Mouse (Mus musculus) spleen, adult 18-20 months (tissue): Measurements from ENCODE around the gene 1600012H06Rik.
"Not testable (repeated sequence)": the region's sequence is repeated elsewhere in the genome, so short reads cannot be mapped to it uniquely, and the experiment has no call there.

ENCODE experiments used
- DNase-seq, 2 experiments: peaks; one replicate each; pipeline ENCODE4 v3.0.0; 2022; ENCODE audit warnings: mixed read lengths in 2 of 2

The 1600012H06Rik gene

DNA sequence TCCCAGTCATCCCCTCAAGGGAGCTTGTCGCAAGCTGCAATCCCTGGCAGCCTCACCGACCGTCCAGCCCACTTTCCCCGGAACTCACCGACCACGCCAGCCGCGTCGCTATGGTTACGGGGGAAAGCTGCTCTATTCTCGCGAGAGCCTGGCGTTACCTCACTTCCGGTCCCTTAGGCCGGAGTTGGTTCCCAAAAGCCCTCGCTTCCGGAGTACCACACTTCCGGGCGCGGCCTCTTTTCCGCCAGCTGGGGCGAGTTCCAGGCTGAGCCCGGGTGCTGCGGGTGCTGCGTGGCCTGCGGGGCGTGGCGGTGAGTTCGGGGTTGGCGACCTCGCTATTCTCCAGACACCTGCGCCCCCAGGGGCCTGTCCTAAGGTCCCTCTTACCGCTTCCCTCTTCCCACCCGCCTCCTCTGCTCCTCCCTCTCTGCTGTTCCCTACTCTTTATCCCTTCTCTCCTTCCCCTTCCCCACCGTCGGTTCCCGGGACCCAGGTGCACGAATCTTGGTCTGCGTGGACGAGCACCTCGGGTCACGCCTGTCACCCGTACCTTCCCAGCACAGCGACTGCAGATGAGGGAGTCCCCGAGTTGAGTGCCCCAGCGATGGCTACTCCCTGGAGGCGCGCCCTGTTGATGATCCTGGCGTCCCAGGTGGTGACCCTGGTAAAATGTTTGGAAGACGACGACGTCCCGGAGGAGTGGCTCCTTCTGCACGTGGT, at the start of gene 1600012H06Rik, which contains the start of gene Wdr27:
Gene 1600012H06Rik (plus strand): TSS at position 176 of the 720 bp plus-strand sequence.
Gene Wdr27 (minus strand): TSS at position 150 of the 720 bp plus-strand sequence.
- peak; percentile 94 to 96 for DNase-seq

DNA sequence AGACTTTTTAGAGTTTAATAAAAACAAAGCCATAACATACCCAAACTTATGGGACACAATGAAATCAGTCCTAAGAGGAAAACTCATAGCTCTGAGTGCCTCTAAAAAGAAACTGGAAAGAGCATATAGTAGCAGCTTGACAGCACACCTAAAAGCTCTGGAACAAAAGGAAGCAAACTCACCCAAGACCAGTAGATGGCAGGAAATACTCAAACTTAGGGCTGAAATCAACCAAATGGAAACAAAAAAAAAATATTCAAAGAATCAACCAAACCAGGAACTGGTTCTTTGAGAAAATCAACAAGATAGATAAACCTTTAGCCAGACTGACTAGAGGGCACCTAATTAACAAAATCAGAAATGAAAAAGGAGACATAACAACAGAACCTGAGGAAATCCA, 47.9 kb upstream of the 1600012H06Rik start:
- not testable (repeated sequence) for DNase-seq

DNA sequence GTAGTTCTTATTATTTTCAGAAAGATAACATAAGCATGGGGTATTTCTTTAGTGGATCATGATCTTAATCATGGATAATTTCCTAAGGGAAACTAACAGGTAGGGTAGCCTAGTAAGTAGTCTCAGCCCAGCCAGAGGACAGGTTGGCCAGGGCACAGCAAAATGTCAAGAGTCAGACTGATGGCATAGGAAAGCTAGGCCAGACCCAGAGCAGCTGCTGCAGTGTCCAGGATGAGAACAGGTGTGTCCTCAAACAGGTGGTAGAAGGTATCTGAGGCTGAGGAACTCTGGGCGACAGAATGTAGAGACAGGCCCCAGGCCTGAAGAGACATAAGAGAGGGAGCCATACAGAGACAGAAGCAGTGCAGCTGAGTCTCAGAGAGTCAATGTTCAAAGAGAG, 44.0 kb upstream of the 1600012H06Rik start:
- no peak for DNase-seq

DNA sequence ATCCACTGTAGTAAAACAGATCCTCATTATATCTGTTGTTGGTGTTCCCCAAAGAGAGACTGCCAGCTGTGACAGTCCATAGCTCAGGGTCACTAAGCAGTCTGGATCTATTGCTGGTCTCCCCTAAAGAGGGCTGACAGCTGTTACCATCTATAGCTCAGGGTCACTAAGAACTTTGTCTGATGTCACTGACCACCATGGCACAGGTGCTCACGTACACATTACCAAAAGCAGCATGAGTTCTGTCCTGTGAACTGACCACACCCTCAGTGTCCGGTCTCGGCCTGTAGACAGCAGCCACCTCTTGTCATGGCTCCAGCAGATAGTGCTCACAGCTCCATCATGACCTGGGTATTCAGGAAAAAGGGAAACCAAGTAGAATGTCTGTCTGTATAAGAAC, 39.8 kb upstream of the 1600012H06Rik start:
- DNase-seq, result no peak

DNA sequence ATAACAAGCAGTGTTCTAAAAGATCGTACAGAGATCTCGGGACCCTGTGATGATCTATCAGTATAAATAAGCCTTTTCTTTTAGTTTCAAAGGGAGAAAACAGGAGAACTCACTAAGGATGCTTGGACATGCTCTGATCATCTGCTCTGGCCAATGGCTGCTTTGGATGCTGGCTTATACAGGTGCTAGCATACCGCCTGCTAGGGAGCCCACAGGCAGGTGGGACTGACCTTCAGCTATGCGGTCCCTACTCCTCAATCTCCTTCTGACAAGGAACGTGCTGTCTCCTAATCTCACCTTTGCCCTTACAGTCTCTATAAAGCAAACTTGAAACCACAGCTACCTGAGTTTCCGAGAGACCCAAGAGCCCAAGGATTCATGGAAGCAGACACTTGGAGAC, 38.8 kb upstream of the 1600012H06Rik start:
- DNase-seq, result no peak

DNA sequence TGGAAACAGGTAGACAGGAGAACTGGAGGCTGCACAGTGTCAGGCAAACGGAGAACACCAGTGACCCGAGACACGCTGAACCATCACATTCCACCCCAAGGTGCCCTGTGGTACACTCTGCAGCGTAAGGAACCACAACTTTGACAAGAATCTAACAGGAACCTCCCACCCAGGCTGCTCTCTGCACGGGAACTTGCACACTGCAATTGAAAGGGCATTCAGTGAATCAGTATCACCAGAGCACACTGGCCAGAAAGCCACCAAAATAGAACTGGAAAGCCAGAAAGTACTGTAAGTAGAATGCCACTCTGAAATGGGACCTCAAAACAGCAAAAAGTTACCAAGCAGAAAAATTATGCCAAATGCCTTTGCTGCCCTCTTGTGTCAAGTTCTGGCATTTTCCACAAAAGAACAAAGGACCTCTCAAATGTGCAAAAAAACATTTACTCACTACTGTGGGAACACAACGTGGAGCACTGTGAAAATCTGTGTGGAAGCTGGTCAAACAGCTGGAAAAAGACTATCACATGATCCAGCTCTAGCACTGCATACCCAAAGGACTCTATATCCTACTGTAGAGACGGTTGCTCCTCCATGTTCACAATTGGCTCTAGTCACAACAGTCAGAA, 38.2 kb upstream of the 1600012H06Rik start:
- peak in 1 of 2 experiments; percentile 48 for DNase-seq

DNA sequence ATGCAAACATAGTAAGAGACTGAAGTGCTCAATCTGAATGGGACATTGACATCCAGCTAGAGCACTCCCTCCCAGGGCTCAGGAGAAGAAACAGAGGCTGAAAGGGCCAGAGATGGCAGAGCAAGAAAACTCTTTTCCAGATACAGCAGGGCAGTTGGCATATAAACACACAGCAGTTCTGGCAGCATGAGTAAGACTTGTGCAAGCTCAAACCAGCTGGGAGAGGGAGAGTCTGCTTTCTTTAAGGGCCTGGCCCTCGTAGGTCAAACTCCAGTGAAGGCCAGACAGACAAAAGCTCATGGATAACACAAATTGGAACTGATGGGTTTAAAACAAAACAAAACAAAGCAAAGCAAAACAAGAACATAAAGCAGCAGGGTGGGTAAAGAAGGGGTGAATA, 36.4 kb upstream of the 1600012H06Rik start:
- no peak for DNase-seq

DNA sequence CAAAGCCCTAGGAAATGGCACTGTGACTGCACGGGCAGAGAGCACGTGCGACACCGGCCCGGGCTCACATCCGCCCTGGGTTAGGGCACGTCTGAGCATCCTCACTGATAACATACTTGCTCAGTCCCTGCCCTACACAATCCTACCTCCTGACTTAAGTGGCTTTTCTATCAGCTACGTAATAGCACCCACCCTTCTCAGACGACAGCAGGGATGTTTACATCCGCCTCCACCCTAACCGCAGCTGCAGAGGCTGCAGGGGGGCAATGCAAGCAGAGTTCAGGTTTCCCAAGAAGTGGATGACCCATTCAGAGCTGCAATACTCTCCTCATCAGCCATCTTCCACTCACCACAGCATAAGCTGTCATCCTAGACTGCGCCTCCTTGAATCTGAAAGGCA, 35.8 kb upstream of the 1600012H06Rik start:
- DNase-seq, result no peak

DNA sequence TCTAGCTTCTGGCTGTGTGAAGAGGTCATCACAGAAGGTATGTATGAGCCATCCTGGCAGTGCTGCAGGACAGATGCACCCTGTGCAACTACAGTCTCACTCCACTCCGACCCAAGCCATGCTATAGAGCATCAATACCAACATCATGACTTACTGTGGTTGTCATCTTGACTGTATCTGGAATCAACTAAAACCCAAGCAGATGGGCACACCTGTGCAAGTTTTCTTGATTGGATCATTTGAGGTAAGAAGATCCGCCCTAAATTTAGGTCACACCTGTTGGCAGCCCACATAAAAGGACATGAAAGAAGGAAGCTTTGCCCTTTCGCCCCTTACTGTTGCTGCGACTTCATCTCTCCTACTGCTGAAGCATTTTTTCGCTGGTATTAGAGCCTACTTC, 33.7 kb upstream of the 1600012H06Rik start:
- DNase-seq, result no peak

DNA sequence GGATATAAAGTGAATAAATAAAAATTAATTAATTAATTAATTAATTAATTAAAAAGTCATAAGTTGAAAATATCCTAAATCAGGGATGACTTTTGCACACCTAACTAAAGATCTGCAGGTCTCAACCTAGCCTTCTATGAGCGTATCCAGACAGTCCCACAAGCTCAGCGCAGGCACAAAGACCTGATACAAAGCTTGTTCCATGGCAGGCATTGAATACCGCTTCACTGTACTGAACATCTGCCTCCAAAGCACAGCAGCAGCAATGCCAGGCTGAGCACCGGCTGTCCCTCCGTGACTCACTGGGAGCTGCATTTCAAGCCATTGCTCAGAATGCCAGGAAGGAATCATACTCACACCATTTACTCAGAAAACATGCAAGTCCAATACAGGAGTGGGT, 32.2 kb upstream of the 1600012H06Rik start:
- DNase-seq, result no peak

DNA sequence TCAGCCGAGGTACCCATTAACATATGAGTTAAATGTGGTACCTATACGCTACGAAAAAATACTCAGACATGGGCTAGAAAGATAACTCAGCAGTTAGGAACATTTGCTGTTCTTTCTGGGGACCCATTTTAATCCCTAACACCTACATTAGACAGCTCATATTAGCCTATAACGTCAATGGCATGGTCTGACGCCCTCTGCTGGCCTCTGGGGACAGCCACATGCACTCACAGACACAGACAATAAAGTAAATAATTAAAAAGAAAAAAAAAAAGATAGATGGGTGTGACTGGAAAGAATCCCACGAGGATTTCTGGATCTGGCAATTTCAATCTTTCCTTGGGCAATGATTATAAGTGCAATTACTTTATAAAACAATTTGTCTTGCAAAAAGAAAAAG, 30.6 kb upstream of the 1600012H06Rik start:
- no peak for DNase-seq

DNA sequence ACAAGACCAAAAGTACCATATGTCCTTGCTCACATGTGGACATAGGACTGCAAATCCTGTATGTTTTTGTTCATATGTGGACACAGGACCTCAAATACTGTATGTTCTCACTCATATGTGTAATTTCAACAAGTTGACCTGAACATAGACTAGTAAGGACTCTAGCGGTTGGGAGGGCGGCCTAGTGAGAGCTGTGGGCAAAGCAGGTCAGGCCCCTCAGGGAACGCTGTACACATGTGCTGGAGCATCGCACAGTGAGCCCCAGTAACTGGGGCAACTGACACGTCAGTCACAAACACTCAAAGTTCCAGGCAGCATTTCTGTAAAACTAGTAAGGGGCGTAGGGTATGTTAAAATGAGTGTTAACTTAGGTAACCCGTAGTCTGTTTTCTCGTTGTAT, 30.0 kb upstream of the 1600012H06Rik start:
- no peak for DNase-seq

DNA sequence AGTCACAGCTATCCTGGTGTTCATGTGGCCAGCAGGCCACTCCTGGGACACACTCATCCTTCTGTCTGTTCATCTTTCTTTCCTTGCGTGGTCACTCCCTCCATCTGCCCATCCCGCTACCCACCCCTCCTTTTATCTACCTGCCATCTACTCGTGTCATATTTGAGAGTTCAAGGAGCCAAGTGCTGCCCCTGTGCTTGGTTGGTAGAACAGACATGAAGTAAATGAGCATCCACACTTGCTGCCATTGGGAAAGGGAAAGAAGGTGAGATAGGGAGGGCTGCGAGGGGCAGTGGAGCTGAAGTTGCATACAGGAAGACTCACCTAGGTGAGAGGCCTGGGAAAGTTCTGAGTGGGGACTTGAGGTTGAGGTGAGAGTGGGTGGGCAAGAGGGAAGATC, 28.6 kb upstream of the 1600012H06Rik start:
- DNase-seq, result no peak

DNA sequence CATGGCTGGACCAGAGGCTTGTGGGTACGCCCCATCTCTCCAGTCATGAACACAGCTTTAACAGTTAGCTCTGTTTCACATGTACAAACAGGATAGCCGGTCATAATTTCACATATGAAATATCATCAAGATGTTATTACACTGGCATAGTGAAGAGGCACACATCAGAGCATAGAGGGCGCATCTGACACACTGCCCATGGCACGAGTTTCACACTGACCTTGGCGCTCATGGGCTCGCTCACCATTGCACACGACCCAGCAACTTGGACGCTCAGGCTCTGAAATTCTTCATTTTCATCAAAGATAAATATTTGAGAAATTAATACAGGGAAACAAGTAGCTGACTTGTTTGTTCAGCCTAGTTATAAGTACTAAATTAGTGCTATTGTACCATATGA, 25.1 kb upstream of the 1600012H06Rik start:
- DNase-seq, result no peak

DNA sequence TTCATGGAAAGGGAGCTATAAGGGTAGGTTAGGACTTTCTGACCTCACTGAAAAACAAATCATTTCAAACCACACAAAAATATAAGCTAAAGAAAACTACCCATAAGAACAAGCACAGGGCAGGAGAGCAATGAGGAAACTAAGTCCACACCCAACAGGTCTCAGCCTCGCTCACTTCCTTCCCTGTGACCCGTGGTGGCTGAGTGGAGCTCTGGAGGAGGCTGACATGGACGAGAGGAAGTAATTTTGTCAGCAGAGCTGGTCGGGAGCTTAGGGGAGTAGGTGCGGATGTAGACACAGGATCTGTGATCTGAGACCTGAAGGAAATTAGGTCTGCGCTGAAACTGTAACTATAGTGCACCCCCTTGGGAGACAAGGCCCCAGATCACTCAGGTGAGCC, 21.4 kb upstream of the 1600012H06Rik start:
- no peak for DNase-seq

DNA sequence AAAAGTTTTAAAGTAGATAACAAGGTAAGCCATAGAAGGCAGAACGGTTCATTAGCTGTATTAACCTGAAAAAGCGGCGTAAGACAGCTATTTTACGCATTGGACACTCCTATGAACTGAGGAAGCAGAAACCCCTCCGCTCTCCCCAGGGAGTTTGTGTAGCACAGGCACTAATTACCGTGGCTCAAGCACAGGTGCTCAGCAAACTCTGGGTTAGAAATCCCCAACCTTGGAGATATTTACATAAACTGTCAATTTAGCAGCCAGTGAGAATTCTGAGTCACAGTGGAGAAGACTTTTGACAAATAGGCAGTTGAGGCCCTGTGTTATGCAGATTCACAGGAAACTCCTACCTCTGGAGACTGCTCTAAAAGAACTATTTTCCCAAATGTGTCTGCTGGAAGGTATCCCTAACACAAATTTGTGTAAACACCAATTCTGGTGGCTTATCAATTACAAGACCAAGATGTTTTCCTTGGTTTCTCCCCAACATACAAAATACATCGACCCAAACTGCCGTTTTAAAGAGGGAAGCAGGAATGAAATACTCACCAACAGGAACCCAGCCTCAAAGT, 15.3 kb upstream of the 1600012H06Rik start:
- no peak for DNase-seq

DNA sequence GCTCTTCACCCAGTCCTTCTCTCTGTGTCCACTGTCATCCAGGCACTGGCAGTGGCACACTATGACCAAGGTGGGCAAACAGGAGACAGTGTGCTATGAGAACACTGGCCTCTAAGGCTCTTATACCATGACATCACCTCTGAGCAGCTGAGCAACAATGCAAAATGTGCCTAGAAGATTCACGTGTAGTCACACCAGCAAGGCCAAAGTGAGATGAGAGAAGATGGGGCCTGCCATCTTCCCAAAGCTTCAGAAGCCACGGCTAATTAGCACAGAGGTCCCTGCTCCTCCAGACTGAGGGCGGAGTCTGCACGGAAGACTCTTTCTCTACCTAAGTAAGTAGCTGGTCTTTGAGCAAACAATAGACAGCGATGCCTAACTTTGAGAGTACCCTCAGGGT, 14.4 kb upstream of the 1600012H06Rik start:
- DNase-seq, result no peak

DNA sequence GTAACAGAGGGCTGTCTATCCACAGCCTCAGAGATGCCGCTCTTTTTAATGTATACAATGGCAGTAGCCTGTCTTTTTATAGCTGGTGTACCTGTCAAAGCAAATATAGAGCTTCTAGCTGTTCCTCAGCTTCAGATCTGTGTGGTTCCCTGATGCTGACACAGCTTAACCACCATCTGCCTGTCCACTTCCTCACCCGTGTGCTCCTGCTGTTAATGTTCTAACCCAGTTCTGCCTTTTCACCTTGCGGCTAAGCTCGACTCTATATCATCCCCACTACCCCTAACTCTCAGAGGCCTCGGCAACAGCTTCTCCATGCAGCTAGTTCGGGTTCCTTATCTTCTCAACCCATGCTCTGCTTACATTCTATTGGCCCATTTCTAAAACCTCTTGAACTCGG, 12.3 kb upstream of the 1600012H06Rik start:
- DNase-seq, result no peak

DNA sequence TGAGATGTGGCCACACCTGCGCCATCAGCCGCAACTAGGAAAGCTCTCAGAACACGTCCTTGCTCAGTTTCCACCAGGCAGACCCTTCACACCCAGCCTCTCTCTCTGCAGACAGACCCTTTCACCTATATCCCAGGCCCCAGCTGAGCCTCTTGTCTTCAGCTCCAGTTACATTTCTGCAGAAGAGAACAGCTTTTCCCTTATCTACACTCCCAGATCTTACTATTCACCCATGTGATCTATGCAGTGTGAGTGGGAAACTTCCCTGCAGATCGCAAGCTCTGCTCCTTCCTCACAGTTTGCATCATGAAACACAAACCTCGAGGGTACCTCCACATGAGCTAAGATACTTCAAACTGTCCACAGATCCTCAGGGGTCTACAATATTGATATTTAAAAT, 11.5 kb upstream of the 1600012H06Rik start:
- no peak for DNase-seq

DNA sequence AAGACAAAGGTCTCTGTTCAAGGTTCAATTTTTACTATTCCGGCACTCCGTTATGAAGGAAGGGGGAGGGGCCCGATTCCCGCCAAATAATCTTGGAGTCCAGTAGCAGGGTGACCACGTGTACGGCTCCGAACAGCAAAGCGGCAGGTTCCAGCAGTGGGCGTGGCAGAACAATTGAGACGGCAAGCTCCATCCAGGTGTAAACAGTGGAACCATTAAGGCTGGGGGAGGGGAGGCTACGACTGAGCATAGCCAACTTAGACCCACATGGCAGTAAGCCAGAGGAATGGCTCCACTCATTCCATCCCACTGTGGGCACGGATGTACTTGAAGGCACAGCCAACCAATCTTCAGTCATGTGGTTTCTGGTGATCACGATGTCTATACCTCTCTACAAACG, 7.7 kb upstream of the 1600012H06Rik start:
- DNase-seq, result not testable (repeated sequence)

DNA sequence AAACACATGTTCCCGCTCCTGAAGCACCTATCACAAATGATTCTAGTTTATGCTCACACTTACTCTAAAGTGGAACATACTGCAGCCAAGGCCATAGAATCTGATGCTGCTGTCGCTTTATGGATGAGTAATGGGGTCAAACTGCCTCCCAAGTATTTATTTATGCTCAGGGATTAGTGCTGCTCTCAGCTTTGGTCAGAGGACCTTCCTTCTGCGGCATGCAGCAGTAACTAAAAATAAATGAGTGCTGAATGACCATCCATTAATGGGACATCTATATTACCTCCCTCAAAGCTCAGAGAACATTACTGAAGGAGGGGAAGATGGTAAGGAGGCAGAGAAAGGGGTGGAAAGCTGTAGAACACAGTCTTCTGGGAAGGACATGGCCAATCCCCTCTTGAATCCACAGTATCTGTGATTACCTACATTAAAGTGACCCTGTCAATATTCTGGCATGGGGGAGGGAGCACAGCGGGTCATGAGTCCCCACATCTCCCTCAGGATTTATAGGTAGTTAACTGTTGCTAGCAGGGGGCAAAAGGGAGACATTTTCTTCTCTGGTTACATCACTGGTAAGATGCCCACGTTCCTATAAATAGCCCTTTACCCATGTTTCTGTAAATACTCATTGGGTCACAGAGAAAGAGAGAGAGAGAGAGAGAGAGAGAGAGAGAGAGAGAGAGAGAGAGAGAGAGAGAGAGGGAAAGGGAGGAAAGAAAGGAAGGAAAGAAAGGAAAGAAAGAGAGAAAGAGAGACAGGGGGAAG, 7.0 kb upstream of the 1600012H06Rik start:
- no peak for DNase-seq

DNA sequence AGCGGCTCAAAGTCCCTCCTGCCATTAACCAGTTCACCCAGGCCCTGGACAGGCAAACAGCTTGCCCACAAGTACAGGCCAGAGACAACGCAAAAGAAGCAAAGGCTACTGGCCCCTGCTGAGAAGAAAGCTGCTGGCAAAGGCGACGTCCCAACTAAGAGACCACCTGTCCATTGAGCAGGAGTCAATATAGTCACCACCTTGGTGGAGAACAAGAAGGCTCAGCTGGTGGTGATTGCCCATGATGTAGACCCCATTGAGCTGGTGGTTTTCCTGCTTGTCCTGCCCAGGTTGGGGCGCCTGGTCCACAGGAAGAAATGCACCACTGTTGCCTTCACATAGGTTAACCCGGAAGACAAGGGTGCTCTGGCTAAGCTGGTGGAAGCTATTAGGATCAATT, 803 bp upstream of the 1600012H06Rik start:
- not testable (repeated sequence) for DNase-seq

DNA sequence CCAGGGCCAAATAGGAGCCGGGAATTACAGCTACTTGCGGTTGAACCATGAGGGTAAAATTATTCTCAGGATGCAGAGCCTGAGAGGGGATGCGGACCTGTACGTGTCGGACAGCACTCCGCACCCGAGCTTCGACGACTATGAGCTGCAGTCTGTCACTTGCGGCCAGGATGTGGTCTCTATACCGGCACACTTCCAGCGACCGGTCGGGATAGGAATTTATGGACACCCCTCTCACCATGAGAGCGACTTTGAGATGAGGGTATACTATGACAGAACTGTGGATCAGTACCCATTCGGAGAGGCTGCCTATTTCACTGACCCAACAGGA, 710 bp downstream of the 1600012H06Rik start:
- DNase-seq, result no peak

DNA sequence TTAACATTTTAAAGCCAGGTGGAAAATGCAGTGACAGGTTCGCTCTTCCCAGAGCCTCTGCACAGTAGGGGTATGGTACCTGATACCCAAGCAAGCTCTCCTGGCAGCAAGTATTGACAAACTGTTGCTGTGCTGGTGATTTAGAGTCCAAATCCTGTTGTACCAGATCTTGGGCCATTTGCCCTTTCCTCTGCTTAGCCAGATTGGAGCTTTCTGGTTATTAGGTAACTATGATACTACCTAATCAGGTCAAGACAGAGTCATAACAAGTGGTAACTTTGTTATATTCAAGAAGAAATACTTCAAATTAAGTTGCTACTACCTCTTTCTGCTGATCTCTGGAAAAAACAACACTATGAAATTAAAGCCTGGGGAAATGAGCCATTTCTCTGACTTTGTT, 1.6 kb downstream of the 1600012H06Rik start:
- DNase-seq, result no peak
